Mouse (Mus musculus): ENCODE data around the gene Gm10521.

Gene Gm10521

DNA sequence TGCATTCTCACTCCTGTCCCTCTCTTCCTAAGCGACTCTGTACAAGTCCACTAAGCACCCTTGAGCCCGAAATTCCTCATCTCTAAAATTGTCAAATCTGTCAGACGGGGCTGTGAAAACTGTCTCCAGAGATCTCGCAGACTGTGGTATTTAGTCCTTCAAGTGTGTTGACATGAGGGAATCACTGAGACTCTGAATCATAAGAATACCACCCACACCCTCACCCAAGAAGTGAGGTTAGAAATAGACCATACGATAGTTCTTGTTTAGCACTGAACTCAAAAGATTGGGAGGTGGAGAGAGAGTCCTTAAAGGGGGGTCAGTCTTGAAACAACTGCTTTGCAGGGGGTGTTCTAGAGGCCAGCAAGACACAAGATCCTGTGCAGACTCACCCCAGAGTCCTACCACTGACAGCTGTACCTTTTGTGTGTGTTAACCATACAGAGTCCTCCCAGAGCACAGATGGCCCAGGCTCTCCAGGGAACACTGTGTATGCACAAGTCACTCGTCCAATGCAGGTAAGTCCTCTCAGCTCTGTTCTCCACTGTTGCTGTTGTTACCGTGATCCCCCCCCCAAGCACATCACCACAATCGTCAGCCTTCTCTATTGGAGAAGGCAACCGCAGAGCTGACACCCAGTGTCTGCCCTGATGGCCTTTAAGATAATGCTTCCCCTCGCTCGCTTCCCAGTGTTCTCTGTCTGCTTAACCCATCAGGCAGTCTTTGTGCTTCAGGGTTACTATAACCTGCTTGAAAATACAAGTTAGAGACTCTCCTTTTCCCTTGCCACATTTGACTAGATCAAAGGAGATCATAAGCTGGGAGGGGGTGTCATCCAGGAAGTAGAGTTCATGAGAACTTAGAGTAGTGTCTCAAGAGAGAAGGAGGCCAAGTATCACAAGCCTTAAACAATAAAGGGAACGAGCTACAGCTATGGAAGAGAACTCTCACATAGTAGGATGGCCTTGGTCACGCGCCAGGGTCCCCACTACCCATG is 43.8 kb downstream of the Gm10521 start:
- in situ Hi-C loops (cut with MboI; ENCODE audit: low pct_unique_long_range_greater_than_20kb in 1 of 2, low sequenced_read_pairs in 2 of 2, unreplicated experiment in 1 of 2), result no loop called here

DNA sequence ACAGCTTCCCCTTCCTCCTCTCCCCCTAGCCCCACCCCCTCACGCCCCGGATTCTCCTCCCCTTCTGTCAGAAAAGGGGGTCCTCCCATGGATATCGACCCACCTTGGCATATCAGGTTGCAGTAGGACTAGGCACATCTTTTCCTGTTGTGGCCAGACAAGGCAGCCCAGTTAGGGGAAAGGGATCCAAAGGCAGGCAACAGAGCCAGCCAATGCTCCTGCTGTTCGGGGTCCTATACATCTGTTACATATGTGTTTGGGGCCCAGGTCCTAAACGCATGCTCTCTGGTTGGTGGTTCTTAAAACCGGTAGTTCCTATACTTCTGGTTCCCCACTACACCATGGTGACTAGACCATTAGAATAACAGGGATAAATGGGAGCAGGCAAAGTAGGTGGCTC is 45.2 kb downstream of the Gm10521 start:
- in situ Hi-C loops (cut with MboI; ENCODE audit: low pct_unique_long_range_greater_than_20kb in 1 of 2, low sequenced_read_pairs in 2 of 2, unreplicated experiment in 1 of 2), result no loop called here

DNA sequence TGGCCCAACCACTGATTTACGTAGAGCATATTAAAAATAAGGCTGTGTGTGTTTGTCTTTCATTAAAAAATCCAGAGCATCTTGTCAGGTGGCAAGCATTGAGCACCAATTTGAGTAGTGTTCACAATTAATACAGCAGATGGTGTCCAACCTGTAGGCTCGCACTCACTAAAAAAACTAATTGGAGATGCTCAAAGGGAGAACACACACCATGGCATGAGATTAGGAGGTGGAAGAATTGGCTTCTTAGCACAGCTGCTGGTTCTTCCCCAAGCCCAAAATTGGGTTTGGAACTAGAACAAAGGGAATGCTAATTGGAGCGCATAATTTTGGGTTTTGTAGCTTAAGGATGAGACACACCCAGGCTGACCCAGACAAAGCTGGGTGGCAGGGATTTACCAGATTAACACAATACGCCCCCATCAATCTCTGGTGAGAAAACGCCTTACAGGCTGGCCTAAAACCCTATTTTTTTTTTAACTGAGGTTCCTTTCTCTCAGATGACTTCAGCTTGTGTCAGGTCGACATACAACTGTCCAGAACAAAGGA is 51.1 kb downstream of the Gm10521 start:
- in situ Hi-C loops (cut with MboI; ENCODE audit: low pct_unique_long_range_greater_than_20kb in 1 of 2, low sequenced_read_pairs in 2 of 2, unreplicated experiment in 1 of 2), result no loop called here

Data from mouse embryonic stem cell (cell line).